Mouse (Mus musculus) testis, adult 2 months (tissue): ENCODE measurements at regions not wholly inside any gene's neighbourhood (a gene's known extent, or its start where the extent isn't known, plus 50 kb on each side); places are given as distances from the start of the nearest gene placed in this dataset.

Experiments
- H3K27ac ChIP-seq: fragments of 200-500 bp; 2 replicates; pipeline ENCODE4 v1.5.1; 2012; ENCODE audit warnings: low read depth, low read length; ENCODE audit not compliant: control insufficient read depth, insufficient read depth
- H3K27me3 ChIP-seq: fragments of 200-500 bp; 2 replicates; pipeline ENCODE4 v1.6.1; 2012; ENCODE audit warnings: mild to moderate bottlenecking, low read length, moderate library complexity; ENCODE audit not compliant: control insufficient read depth, insufficient read depth
- H3K36me3 ChIP-seq: fragments of 200-500 bp; 2 replicates; pipeline ENCODE4 v1.6.1; 2012; ENCODE audit warnings: mild to moderate bottlenecking, low read length; ENCODE audit not compliant: control insufficient read depth, insufficient read depth
- H3K4me1 ChIP-seq: fragments of 200-500 bp; 2 replicates; pipeline ENCODE4 v1.6.1; 2012; ENCODE audit warnings: low read length; ENCODE audit not compliant: control insufficient read depth, insufficient read depth
- H3K4me3 ChIP-seq: fragments of 200-500 bp; 2 replicates; pipeline ENCODE4 v1.5.1; 2012; ENCODE audit warnings: low read depth, mild to moderate bottlenecking, low read length, moderate library complexity, mixed read lengths; ENCODE audit not compliant: control insufficient read depth
- CTCF ChIP-seq: fragments of 200-500 bp; IDR thresholded peaks from 2 replicates; pipeline ENCODE4 v1.5.1; 2012; ENCODE audit warnings: low read depth, mild to moderate bottlenecking, inconsistent platforms, low read length, moderate library complexity; ENCODE audit not compliant: control insufficient read depth, insufficient read depth, insufficient replicate concordance
- POLR2A ChIP-seq: fragments of 200-500 bp; IDR thresholded peaks from 2 replicates; pipeline ENCODE4 v1.6.1; 2012; ENCODE audit warnings: low read depth, mild to moderate bottlenecking, inconsistent platforms, low read length, moderate library complexity; ENCODE audit not compliant: control insufficient read depth

DNA sequence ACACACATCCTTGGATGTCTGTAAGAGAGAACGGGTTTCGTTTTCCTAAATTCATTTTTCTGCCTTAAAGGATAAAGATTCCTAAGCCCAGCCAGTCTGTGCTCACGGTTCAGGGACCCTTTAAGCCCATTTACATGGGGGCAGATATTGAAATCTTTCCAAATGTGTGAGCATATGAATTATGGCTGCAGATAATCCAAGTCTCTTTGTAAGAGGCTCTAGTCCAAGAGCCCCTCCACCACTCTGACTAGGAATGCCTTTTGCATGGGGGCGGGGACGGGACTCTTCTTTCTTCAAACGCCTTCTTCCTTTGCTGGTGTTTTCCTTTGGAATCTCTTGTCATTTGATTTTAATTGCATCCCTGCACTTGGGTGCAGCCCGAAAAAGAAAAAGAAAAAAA, 54.2 kb upstream of the Mgmt start:
- H3K4me1 ChIP-seq, result no peaks in the 10 kb centered on the region
- no peak overlapping the region for H3K4me3 ChIP-seq
- no peak for TF ChIP-seq POLR2A
- no peak for TF ChIP-seq CTCF
- H3K27ac ChIP-seq, result no peak overlapping the region
- H3K36me3 ChIP-seq, result no peaks in the 10 kb centered on the region
- no peaks in the 10 kb centered on the region for H3K27me3 ChIP-seq

DNA sequence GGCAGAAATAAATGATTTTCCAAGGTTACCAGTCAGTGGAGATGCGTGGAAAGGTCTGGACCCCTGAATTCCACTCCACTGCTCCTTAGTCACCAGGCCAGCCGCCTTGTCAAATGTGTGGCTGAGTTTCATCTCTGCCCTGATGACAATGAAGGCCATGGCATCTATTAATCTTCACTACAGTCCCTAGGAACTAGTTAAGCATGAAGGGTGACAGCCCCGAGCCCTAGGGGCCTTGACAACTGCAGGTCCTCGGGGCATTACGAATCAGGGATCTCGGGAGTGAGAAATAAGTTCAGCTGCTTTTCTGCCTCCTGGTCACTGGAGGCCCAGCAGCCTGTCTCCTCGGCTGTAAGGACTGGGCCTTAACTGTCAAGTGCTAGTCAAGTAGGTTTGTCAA, 51.7 kb upstream of the Mgmt start:
- no peak overlapping the region for H3K4me3 ChIP-seq
- H3K27me3 ChIP-seq, result no peaks in the 10 kb centered on the region
- H3K27ac ChIP-seq, result no peak overlapping the region
- H3K4me1 ChIP-seq, result no peaks in the 10 kb centered on the region
- no peak for TF ChIP-seq POLR2A
- no peak for TF ChIP-seq CTCF
- no peaks in the 10 kb centered on the region for H3K36me3 ChIP-seq

DNA sequence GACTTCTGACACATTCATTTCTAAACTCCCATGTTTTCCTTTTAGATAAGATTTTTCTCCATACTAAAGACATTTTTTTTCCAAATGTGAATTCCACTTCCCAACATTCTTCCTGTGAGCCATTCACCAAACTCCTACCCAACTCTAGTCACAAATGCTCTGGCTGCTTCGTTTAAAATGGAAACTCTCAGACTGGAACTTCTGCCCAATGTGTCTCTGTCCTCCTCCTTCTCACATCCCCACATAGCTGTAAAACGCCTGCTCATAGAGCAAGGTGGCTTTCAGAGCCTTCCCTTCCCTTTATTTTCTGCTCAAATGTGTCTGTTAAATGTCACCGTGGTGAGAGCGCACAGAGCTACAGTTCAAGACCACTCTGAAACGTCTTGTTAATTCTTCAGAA, 50.1 kb upstream of the Mgmt start:
- no peak for TF ChIP-seq CTCF
- TF ChIP-seq POLR2A, result no peak
- Histone ChIP-seq H3K4me1 (no peaks in the 10 kb centered on the region), H3K36me3 (no peaks in the 10 kb centered on the region), H3K4me3 (no peak overlapping the region), H3K27me3 (no peaks in the 10 kb centered on the region), H3K27ac (no peak overlapping the region)
